In the genomic region with DNA sequence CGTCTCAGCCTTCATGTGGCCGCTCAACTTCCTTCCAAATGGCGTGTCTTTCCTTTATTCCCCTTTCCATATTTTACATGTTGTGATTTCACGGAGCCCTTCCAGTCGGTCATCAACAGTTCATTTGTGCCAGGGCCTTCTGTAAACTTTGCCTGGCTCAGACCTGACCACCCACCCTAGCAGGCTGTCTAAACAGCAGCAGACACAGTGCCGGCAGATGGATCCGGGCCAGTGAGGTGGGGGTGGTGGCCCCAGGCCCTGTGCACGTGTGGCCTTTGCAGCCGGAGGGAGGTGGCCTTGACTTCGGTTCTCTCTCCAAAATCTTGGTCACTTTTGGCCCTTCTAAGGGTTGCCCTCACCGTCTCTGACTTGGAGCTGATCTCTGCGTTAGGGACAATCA, we compare ENCODE assay signal across 35 mouse cellular contexts.
"Had no signal": no experiment of that assay in that cellular context is flagged by ENCODE, and none has a peak within 500 bp of the region (broad histone marks: within the 10 kb centered on the region; RNA-seq: fewer than 3 reads in every experiment).

No protein-coding gene starts in this region.

- ATAC-seq: hindbrain, embryonic 16.5 days; hindbrain, postnatal 0 days; inflammation-experienced regulatory T-cells, adult 6 months; intestine, embryonic 15.5 days; intestine, embryonic 16.5 days; intestine, postnatal 0 days had no signal

- H3K4me3 ChIP-seq: heart, adult 2 months; heart, embryonic 10.5 days; heart, embryonic 12.5 days; heart, embryonic 13.5 days; heart, embryonic 15.5 days; hindbrain, embryonic 10.5 days; hindbrain, embryonic 12.5 days; hindbrain, embryonic 13.5 days; hindbrain, embryonic 15.5 days; intestine, embryonic 15.5 days; kidney, embryonic 15.5 days; layer of hippocampus, adult 2 months had no signal

- H3K36me3 ChIP-seq: heart, embryonic 10.5 days; heart, embryonic 12.5 days; heart, embryonic 13.5 days; heart, embryonic 15.5 days; hindbrain, embryonic 10.5 days; hindbrain, embryonic 12.5 days; hindbrain, embryonic 13.5 days; hindbrain, embryonic 15.5 days; intestine, embryonic 15.5 days; kidney, embryonic 15.5 days had no signal

- H3K4me1 ChIP-seq: heart, embryonic 12.5 days; intestine, embryonic 15.5 days had no signal

- H3K9ac ChIP-seq: heart, embryonic 12.5 days; heart, embryonic 13.5 days; heart, embryonic 15.5 days; hindbrain, embryonic 12.5 days; hindbrain, embryonic 13.5 days; hindbrain, embryonic 14.5 days; hindbrain, embryonic 15.5 days; intestine, embryonic 15.5 days; kidney, embryonic 15.5 days had no signal

- DNase-seq: heart, adult 2 months; heart, postnatal 10 days; heart, postnatal 14 days; heart, postnatal 36 days; heart, postnatal 4 days; kidney, adult 11 months; kidney, adult 18-20 months; kidney, adult 2 months; kidney, adult 8-10 months; kidney, adult 9 months; kidney, postnatal 10 days; kidney, postnatal 14 days; kidney, postnatal 25 days; kidney, postnatal 36 days; kidney, postnatal 4 days; layer of hippocampus, adult 9-11 months had no signal

- H3K4me2 ChIP-seq: heart, embryonic 11.5 days; heart, embryonic 12.5 days; heart, embryonic 13.5 days; heart, embryonic 15.5 days; hindbrain, embryonic 12.5 days; hindbrain, embryonic 13.5 days; hindbrain, embryonic 14.5 days; hindbrain, embryonic 15.5 days; intestine, embryonic 15.5 days; kidney, embryonic 15.5 days had no signal

- H3K27ac ChIP-seq: heart, adult 2 months; heart, embryonic 10.5 days; heart, embryonic 13.5 days; heart, embryonic 15.5 days; hindbrain, embryonic 10.5 days; hindbrain, embryonic 12.5 days; hindbrain, embryonic 13.5 days; hindbrain, embryonic 14.5 days; hindbrain, embryonic 15.5 days; hindbrain, postnatal 0 days; intestine, embryonic 15.5 days; kidney, embryonic 15.5 days; kidney, postnatal 0 days; layer of hippocampus, adult 2 months had no signal

- H3K9me3 ChIP-seq: heart, embryonic 13.5 days; heart, embryonic 15.5 days; hindbrain, embryonic 10.5 days; hindbrain, embryonic 12.5 days; hindbrain, embryonic 13.5 days; hindbrain, embryonic 15.5 days; intestine, embryonic 15.5 days; kidney, embryonic 15.5 days had no signal

- H3K27me3 ChIP-seq: hindbrain, embryonic 15.5 days; intestine, embryonic 15.5 days had no signal
